Mouse (Mus musculus): Measurements from ENCODE around the gene Exph5. TPM values are rescaled to one million over a fixed set of nuclear protein-coding genes. Genes with fewer than 3 reads are reported as not detected.

Exph5 gene
- polyA plus RNA-seq, 1 experiment from 2014 or later: 0.50 TPM

GRCm38 (mm10) chr9:53401146-53401545, 99.7 kb downstream of the Exph5 start:
- Histone ChIP-seq H3K27ac (replicated peaks) (no peak overlapping the region), H3K9me3 (no peaks in the 10 kb centered on the region), H3K36me3 (no peaks in the 10 kb centered on the region), H3K4me2 (replicated peaks) (no peak overlapping the region), H3K9ac (replicated peaks) (no peak overlapping the region), H3K4me1 (peaks cover 10% of the 10 kb centered on the region; the same call in 1 of the 2 replicates), H3K4me3 (no peak overlapping the region), H3K27me3 (no peaks in the 10 kb centered on the region)
- ATAC-seq (ENCODE audit: low FRiP score, low read depth): no peak
- 88% methylated on average over 8 of the region's 8 CpGs for WGBS

GRCm38 (mm10) chr9:53402291-53402711, 100.8 kb downstream of the Exph5 start, which contains the start of gene 4930550C14Rik:
4930550C14Rik (plus strand) TSS chr9:53402325.
- Histone ChIP-seq H3K27me3 (no peaks in the 10 kb centered on the region), H3K4me3 (no peak within 1 kb of the TSS), H3K4me1 (peaks cover 10% of the 10 kb centered on the region; the same call in 1 of the 2 replicates), H3K9me3 (no peaks in the 10 kb centered on the region), H3K36me3 (no peaks in the 10 kb centered on the region), H3K4me2 (replicated peaks) (no peak within 1 kb of the TSS), H3K27ac (replicated peaks) (no peak within 1 kb of the TSS), H3K9ac (replicated peaks) (no peak within 1 kb of the TSS)
- 31% methylated on average over 11 of the region's 11 CpGs for WGBS
- no peak for ATAC-seq (ENCODE audit: low FRiP score, low read depth)

GRCm38 (mm10) chr9:53402991-53403390, 101.5 kb downstream of the Exph5 start:
- Histone ChIP-seq H3K4me1 (peaks cover 10% of the 10 kb centered on the region; the same call in 1 of the 2 replicates), H3K27ac (replicated peaks) (no peak overlapping the region), H3K9ac (replicated peaks) (no peak overlapping the region), H3K36me3 (no peaks in the 10 kb centered on the region), H3K4me2 (replicated peaks) (no peak overlapping the region), H3K9me3 (no peaks in the 10 kb centered on the region), H3K4me3 (no peak overlapping the region), H3K27me3 (no peaks in the 10 kb centered on the region)
- no peak for ATAC-seq (ENCODE audit: low FRiP score, low read depth)
- WGBS: 89% methylated on average over 8 of the region's 8 CpGs

GRCm38 (mm10) chr9:53404050-53404752, 102.7 kb downstream of the Exph5 start:
- WGBS: 86% methylated on average over 6 of the region's 6 CpGs
- Histone ChIP-seq H3K9me3 (no peaks in the 10 kb centered on the region), H3K4me3 (no peak overlapping the region), H3K27me3 (no peaks in the 10 kb centered on the region), H3K4me2 (replicated peaks) (peak overlapping the region; percentile 60), H3K36me3 (no peaks in the 10 kb centered on the region), H3K27ac (replicated peaks) (peak overlapping the region; percentile 87; the same call in 1 of the 2 replicates), H3K4me1 (peaks cover 10% of the 10 kb centered on the region; the same call in 1 of the 2 replicates), H3K9ac (replicated peaks) (no peak overlapping the region)
- peak; percentile 35 for ATAC-seq (ENCODE audit: low FRiP score, low read depth)

- WGBS: 21% methylated on average over 21 of the region's 21 CpGs
- peak overlapping the region; percentile 60 for H3K4me2 ChIP-seq (replicated peaks)
- no peaks in the 10 kb centered on the region for H3K36me3 ChIP-seq
- H3K4me1 ChIP-seq: peaks cover 10% of the 10 kb centered on the region; the same call in 1 of the 2 replicates
- peak overlapping the region; percentile 61 for H3K9ac ChIP-seq (replicated peaks)
- no peaks in the 10 kb centered on the region for H3K27me3 ChIP-seq
- H3K9me3 ChIP-seq: no peaks in the 10 kb centered on the region
- ATAC-seq (ENCODE audit: low FRiP score, low read depth): peak; percentile 92
- H3K27ac ChIP-seq (replicated peaks): peak overlapping the region; percentile 87
- peak overlapping the region; percentile 43 for H3K4me3 ChIP-seq
Measured at GRCm38 (mm10) chr9:53404753-53405722, 103.6 kb downstream of the Exph5 start.

- WGBS: 86% methylated on average over 4 of the region's 4 CpGs
- Histone ChIP-seq H3K9me3 (no peaks in the 10 kb centered on the region), H3K4me3 (no peak overlapping the region), H3K27me3 (no peaks in the 10 kb centered on the region), H3K4me2 (replicated peaks) (no peak overlapping the region), H3K9ac (replicated peaks) (no peak overlapping the region), H3K4me1 (0 out of 2 replicates have a peak, but pooled peaks cover 5% of the 10 kb centered on the region), H3K27ac (replicated peaks) (no peak overlapping the region), H3K36me3 (no peaks in the 10 kb centered on the region)
- no peak for ATAC-seq (ENCODE audit: low FRiP score, low read depth)
Measured at GRCm38 (mm10) chr9:53408548-53408947, 107.1 kb downstream of the Exph5 start.

- Histone ChIP-seq H3K27me3 (no peaks in the 10 kb centered on the region), H3K9me3 (no peaks in the 10 kb centered on the region), H3K36me3 (no peaks in the 10 kb centered on the region), H3K4me3 (no peak overlapping the region), H3K4me1 (0 out of 2 replicates have a peak, but pooled peaks cover 5% of the 10 kb centered on the region), H3K4me2 (replicated peaks) (no peak overlapping the region), H3K9ac (replicated peaks) (no peak overlapping the region), H3K27ac (replicated peaks) (no peak overlapping the region)
- WGBS: 89% methylated on average over 2 of the region's 2 CpGs
- no peak for ATAC-seq (ENCODE audit: low FRiP score, low read depth)
Measured at GRCm38 (mm10) chr9:53408953-53409361, 107.5 kb downstream of the Exph5 start.

GRCm38 (mm10) chr9:53409427-53409826, 108.0 kb downstream of the Exph5 start:
- WGBS: 87% methylated on average over 3 of the region's 3 CpGs
- H3K27me3 ChIP-seq: no peaks in the 10 kb centered on the region

GRCm38 (mm10) chr9:53422133-53422896, 120.8 kb downstream of the Exph5 start:
- no peak overlapping the region for H3K4me3 ChIP-seq
- H3K4me2 ChIP-seq (replicated peaks): no peak overlapping the region
- no peaks in the 10 kb centered on the region for H3K27me3 ChIP-seq
- no peaks in the 10 kb centered on the region for H3K36me3 ChIP-seq
- WGBS: 80% methylated on average over 9 of the region's 9 CpGs
- no peak overlapping the region for H3K9ac ChIP-seq (replicated peaks)
- no peak for ATAC-seq (ENCODE audit: low FRiP score, low read depth)
- H3K9me3 ChIP-seq: no peaks in the 10 kb centered on the region
- H3K4me1 ChIP-seq: no peaks in the 10 kb centered on the region
- no peak overlapping the region for H3K27ac ChIP-seq (replicated peaks)

More at GRCm38 (mm10) chr9:53409427-53409826, 108.0 kb downstream of the Exph5 start:
- no peaks in the 10 kb centered on the region for H3K36me3 ChIP-seq
- no peak overlapping the region for H3K27ac ChIP-seq (replicated peaks)
- no peak overlapping the region for H3K9ac ChIP-seq (replicated peaks)
- H3K4me2 ChIP-seq (replicated peaks): no peak overlapping the region
- no peak overlapping the region for H3K4me3 ChIP-seq
- no peaks in the 10 kb centered on the region for H3K9me3 ChIP-seq
- no peak for ATAC-seq (ENCODE audit: low FRiP score, low read depth)
- 0 out of 2 replicates have a peak, but pooled peaks cover 5% of the 10 kb centered on the region for H3K4me1 ChIP-seq

- H3K36me3 ChIP-seq: no peaks in the 10 kb centered on the region
- H3K27me3 ChIP-seq: no peaks in the 10 kb centered on the region
- no peak overlapping the region for H3K9ac ChIP-seq (replicated peaks)
- no peak for ATAC-seq (ENCODE audit: low FRiP score, low read depth)
- WGBS: 93% methylated on average over 3 of the region's 3 CpGs
- no peak overlapping the region for H3K27ac ChIP-seq (replicated peaks)
- no peaks in the 10 kb centered on the region for H3K4me1 ChIP-seq
- H3K9me3 ChIP-seq: no peaks in the 10 kb centered on the region
- H3K4me2 ChIP-seq (replicated peaks): no peak overlapping the region
- no peak overlapping the region for H3K4me3 ChIP-seq
Measured at GRCm38 (mm10) chr9:53426726-53427125, 125.3 kb downstream of the Exph5 start.

Data from midbrain, embryonic 12.5 days (tissue).